Mouse (Mus musculus): ENCODE measurements around the gene Klf9. TPM values are rescaled to one million over a fixed set of nuclear protein-coding genes. Genes with fewer than 3 reads are reported as not detected.

Gene Klf9
- total RNA-seq (2023): 10 to 100 TPM; 59.2 to 64.4 TPM

DNA sequence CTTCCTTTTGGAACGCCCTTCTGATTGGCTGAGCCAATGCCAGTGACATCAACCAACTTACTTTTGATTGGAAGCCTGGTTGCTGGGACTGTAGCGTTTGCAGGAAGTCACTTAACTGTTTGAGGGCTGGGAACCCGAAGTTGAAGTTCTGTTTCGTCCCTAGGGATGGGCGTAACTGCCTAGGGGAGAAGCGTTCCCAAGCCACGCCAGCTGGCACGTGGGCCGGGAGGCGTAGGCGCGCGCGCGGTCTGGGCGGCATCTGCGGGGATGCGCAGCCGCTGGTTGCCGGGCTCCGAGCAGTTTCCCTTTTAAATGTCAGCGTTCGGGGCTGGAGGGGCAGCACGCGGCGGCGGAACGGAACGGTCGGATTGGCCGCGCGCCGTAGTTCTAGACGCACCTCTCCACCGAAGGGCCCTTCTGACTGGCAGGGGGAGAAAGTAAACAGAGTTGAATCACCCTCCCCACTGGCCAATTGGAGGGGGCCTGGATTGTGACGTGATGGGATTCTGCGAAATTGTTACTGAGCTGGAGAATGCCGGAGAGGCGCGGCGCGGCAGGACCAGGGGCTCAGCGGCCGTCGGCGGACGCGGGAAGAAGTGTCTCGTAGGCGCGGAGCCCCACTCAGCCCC is at the start of gene Klf9:
Gene Klf9 (plus strand): TSS at position 538 of the 629 bp plus-strand sequence.

Other genes with a start within 250 kb of the Klf9 start
- 10 to 100 TPM; 68.4 to 72.7 TPM for gene Smc5, start 132.7 kb downstream of the Klf9 start, total RNA-seq (2023)